Mouse (Mus musculus) heart, postnatal 36 days (tissue): ENCODE results near the gene Kif4. TPM values are rescaled to one million over a fixed set of nuclear protein-coding genes. Genes with fewer than 3 reads are reported as not detected.

ENCODE experiments used
- DNase-seq, 2 experiments: peaks; one replicate each; pipeline ENCODE4 v3.0.0; 2021 to 2022
- intact Hi-C: fragments of 180-260 bp; cut with DNase I; formaldehyde crosslinking; loops from one replicate; pipeline ENCODE4 v1.15.1; 2025
- total RNA-seq, 2 experiments: library from RNA; stranded (reverse); gene quantifications; 2 replicates each; pipeline ENCODE4 v1.2.3; 2021

Gene Kif4
- total RNA-seq = under 1 TPM; 0.36 to 0.87 TPM

- no peak for DNase-seq
- intact Hi-C loops = loop anchor here (10.0 kb wide), 1 partner anchor 319 kb away; no protein-coding TSS in a partner anchor
Observed at GRCm38 (mm10) chrX:100625546-100625801, at the start of gene Kif4. Gene Kif4, plus strand, starts transcription at chrX:100625737.

- DNase-seq = no peak
- intact Hi-C loops = no loop called here
Observed at GRCm38 (mm10) chrX:100594791-100595190, 30.7 kb upstream of the Kif4 start, which contains the start of gene P2ry4. Gene P2ry4, minus strand, starts transcription at chrX:100594869.

DNA sequence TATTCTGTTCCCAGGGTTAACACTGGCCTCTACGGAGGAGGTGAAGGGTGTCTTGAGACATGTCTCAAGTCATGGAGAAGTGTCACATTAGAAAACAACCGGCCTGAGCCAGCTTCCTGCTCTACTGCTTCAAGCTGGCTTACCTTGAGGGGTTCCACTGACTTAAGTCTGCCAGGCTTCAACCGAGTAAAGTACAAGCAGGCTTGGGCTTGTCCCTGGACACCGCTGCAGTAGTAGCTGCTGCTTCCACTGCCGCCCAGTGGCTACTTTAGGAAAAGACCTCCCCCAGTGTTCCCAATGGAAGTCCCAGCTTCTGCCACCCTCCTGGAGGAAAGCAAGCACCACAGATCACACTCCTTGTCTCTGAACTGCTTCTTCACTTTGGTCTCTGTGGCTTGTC, 28.1 kb upstream of the Kif4 start:
- intact Hi-C loops = no loop called here
- peak; percentile 5 to 9 for DNase-seq

DNA sequence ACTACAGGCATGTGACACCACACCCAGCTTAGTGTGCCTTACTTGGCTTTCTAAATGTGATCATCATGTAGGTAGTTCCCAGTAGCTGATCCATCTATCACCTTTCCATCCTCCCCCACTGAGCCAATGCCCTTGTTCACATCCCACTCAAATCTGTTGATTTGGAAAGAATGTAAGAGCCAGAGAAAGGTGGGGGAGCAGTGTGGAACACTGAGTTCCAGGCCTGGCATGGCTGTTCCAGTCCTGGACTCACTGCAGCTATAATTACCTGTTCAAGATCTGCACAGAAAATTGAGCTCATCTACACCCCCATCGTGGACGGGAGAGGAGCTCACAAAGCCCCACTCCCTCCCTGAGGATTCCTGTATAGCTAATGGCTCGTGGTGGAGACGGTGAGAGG, 25.8 kb upstream of the Kif4 start:
- intact Hi-C loops = no loop called here
- DNase-seq = no peak

DNA sequence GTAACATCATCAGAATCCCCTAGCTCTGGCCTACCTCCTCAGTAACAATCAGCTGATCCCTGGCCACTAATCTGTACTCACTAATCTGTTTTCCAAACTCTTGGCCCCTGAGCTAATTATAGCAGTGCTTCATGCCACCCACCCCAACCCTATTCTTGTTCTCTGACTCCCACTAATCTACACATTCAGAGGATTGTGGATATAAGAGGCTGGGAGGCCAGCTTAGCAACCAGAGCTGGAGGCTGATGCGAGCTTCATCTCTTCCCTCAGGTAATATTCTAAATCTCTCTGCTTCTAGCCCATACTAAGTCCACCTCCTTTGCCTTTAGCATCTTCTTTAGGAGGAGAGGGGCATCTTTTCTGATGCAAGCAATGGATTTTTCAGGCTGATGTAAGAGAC, 20.2 kb upstream of the Kif4 start, which contains the start of gene Arr3:
Arr3 (plus strand) TSS at position 184 of the 400 bp plus-strand sequence.
- no peak for DNase-seq
- intact Hi-C loops = no loop called here

DNA sequence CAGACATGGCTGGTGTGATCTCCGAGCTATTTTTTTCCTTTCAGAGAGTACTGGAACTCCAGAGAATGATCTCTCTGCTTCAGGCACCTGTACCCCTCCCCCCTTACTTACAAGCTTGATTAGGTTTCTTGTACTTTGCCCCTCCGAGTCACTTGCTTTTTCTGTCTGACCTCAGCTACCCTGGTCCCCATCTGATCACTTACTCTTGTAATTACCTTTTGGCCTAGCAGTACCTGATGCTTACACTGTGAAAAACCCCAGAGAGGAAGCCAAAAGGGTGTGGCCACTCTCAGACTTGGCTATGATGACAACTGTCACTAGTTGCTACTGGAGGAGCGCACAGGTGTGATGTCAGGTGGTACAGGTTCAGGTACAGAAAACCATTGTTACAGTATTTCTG, 7.0 kb upstream of the Kif4 start:
- DNase-seq = no peak
- intact Hi-C loops = no loop called here

- DNase-seq = no peak
- intact Hi-C loops = loop anchor here (2.0 to 10.0 kb wide), 2 partner anchors 117 to 323 kb away; no protein-coding TSS in a partner anchor
Observed at GRCm38 (mm10) chrX:100621366-100621765, 4.2 kb upstream of the Kif4 start.

DNA sequence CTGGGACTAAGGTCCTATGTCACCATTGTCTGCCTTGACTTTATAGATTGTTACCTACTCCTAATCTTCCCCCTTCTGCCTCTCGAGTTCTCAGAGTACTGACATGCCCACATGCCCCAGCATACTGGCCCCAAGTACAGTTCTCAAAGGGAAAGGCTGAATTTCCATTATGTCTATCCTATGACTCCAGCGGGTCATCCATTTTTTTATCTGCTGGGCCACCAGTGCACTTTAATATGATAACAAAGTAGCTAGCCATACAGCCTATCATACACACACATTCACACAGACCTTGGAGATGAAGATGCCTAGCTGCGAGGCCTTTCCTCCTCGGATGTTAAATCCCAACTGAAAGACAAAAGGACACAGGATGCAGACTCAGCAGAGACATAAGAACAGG, 1.3 kb upstream of the Kif4 start:
- intact Hi-C loops = loop anchor here (10.0 kb wide), 1 partner anchor 321 kb away; no protein-coding TSS in a partner anchor

GRCm38 (mm10) chrX:100625146-100625545, 391 bp upstream of the Kif4 start:
- no peak for DNase-seq
- intact Hi-C loops = loop anchor here (10.0 kb wide), 1 partner anchor 320 kb away; no protein-coding TSS in a partner anchor

More for the DNA sequence above, 1.3 kb upstream of the Kif4 start:
- DNase-seq = no peak

GRCm38 (mm10) chrX:100625802-100626793, 561 bp downstream of the Kif4 start, which contains the start of gene Pdzd11:
Gene Pdzd11, minus strand, starts transcription at chrX:100626568.
- intact Hi-C loops = loop anchor here (10.0 kb wide), 1 partner anchor 319 kb away; no protein-coding TSS in a partner anchor
- peak; percentile 82 to 83 for DNase-seq

GRCm38 (mm10) chrX:100629076-100629475, 3.5 kb downstream of the Kif4 start:
- no peak for DNase-seq
- intact Hi-C loops = loop anchor here (10.0 kb wide), 1 partner anchor 316 kb away; no protein-coding TSS in a partner anchor

DNA sequence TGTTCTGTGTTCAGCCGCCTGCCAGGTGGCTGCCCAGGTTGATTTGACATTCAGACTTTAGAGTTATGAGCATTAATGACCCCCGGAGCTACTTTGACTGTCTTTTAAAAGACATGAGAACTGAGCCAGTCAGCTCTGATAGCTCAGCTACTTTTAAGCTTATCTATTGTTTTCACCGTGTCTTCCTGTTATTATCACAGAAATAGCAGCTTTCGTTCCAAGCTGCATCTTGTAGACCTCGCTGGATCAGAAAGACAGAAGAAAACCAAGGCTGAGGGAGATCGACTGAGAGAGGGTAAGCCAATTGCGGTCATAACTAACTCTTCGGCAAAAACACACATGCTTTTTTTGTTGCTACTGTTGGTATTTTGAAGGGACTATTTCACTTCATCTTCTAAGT, 12.9 kb downstream of the Kif4 start:
- intact Hi-C loops = no loop called here
- DNase-seq = no peak

GRCm38 (mm10) chrX:100652848-100653247, 27.3 kb downstream of the Kif4 start:
- DNase-seq = no peak
- intact Hi-C loops = no loop called here

DNA sequence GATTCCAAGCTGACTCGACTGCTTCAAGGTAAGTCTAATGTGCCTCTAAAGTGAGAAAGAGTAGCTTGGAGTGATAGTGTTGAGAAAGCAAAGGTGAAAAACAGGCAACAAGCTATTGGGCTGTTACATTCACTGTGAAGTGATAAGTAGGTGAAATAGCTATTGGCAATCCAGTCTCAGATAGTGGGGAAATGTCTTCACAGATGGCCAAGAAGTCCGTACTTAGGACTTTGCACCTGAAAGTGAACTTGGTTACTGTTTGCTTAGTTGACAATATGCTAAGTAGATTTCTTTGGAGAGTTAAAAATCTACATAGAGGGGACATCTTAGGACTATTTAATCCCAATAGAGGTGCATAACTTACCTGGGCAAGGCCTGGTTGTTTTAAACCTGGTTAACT, 39.3 kb downstream of the Kif4 start:
- intact Hi-C loops = no loop called here
- no peak for DNase-seq

GRCm38 (mm10) chrX:100678204-100678603, 52.7 kb downstream of the Kif4 start:
- intact Hi-C loops = no loop called here

GRCm38 (mm10) chrX:100686527-100686926, 61.0 kb downstream of the Kif4 start:
- intact Hi-C loops = no loop called here
- DNase-seq = no peak

More at GRCm38 (mm10) chrX:100678204-100678603, 52.7 kb downstream of the Kif4 start:
- no peak for DNase-seq

DNA sequence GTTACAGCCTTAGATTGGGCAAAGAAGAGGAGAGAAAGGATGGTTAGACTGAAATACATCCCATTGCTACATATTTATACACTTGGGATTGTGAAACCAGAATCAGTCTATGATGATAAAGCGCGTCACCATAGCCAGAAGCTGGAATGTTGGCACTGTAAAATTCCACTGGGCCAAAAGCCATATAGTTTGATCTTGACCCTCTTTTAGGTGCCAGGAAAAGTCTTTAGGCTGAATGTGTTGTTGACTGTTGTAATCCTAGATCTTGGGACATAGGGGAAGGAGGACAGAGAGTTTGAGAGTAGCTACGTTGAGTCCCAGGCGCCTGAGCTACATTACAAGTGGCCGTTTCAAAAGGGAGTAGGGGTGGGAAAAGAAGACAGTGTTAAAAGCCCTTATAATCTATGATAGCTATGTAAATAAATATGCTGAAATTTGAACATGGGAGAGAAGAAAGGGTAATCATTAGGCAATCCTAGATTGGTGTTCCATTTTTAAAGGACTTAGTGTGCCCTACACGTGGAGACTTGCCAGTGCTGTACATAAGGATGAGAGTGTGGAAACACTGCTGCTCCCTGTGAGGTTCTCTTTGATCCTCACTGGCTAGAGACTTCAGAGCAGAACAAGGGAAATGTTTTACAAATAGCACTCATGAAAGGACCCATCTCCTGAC, 62.0 kb downstream of the Kif4 start:
- DNase-seq = no peak
- intact Hi-C loops = no loop called here

DNA sequence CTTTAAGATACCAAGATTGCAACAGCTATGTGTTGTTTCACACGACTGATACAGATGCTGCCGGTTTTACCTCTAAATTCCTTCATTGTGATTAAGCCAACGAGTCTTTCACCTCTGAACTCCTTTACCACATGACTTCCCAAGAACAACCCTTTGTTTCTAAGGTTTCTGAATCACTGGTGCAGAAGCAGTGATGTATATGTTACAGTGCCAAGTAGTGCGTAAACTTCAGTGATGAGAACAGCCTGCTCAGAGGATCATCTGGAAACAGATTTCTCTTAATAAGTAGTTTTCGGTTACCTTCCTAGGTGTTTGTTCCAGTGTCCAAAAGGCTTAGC, 62.5 kb downstream of the Kif4 start:
- intact Hi-C loops = no loop called here
- no peak for DNase-seq

DNA sequence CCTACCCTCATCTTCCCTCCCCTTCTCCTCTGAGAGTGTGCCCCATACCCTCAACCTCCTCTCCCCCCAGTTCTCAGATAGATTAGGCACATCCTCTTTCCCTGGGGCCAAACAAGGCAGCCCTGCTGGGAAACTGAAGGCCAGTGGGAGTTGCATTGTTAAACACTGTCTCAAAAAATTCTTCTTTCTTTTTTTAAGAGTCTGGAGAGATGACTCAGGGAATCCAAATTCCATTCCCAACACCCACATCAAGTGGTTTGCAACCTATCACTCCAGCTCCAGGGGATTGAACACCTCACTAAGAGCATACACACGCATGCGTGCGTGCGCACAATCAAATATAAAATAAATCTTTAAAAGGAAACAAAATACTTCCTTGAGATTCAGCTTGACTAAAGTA, 71.2 kb downstream of the Kif4 start:
- intact Hi-C loops = no loop called here
- DNase-seq = no peak

DNA sequence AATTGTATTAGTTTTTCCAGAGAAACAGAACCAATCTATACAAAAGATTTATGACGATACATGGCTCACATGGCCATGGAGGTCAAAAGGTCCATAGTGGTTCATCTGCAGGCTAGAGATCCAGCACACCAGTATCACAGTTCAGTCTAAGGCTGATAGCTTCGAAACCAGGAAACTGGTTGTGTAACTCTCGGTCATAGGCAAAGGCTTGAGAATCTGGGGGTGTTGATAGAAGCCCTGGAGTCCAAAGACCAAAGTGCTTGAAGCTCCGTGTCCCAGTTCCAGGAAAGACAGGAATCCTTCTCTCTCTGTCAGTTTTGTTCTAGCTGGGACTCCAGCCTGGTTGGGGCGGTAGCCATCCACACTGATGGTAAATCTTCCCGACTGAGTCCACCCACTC, 82.5 kb downstream of the Kif4 start:
- DNase-seq = no peak
- intact Hi-C loops = no loop called here

DNA sequence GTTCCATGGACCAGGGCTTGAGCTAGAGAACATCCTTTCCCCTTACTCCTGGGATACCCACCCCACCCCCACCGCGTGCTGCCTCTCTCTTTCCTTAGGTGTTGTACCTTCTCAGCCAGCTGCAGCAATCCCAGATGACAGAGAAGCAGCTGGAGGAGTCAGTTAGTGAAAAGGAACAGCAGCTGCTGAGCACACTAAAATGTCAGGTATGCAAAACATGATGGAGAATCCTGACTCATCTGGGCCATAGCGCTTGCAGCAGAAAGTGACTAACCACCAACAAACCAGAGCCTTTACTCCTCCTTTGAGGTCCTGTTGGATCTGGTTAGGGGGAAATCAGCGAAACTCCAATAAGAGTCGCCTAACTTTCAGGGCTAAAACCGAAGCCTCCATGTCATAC, 90.6 kb downstream of the Kif4 start:
- no peak for DNase-seq
- intact Hi-C loops = no loop called here
